Mouse (Mus musculus): ENCODE measurements around the gene Lpp.

DNA sequence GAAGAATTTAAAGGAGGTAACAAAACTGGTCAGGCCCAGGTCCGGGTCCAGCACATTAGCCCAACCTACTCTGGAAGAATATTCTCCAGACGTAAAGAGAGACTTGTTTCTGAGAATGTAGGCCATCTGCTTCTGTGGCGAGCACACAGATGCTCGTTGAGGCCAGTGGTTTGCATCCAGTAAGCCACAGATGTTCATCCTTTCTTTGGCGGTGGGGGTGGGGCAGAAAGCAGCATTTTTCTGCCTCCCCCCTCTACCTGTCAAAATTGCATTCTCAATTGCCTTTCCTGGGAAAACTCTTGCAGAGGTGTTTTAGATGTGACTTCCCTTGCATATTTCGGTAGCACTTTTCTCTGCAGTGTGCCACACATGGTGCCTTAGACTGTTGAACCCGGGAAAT lies 493.6 kb downstream of the Lpp start:
- no peak for TF ChIP-seq CTCF (IDR thresholded peaks at IDR 0.05; ENCODE audit: low read depth, low read length)
- no peak for TF ChIP-seq POLR2A (IDR thresholded peaks at IDR 0.05; ENCODE audit: borderline replicate concordance, low read depth, low read length)

Data from bone marrow macrophage, adult 2 months (primary cell).